Mouse (Mus musculus): ENCODE measurements around the gene Map2k1. TPM values are rescaled to one million over a fixed set of nuclear protein-coding genes. Genes with fewer than 3 reads are reported as not detected.
"Not testable (repeated sequence)": the region's sequence is repeated elsewhere in the genome, so short reads cannot be mapped to it uniquely, and the experiment has no call there.

Gene Map2k1
- polyA plus RNA-seq, 1 experiment from 2014 or later = 71.0 TPM

- not testable (repeated sequence) for H3K27ac ChIP-seq (replicated peaks); H3K36me3 ChIP-seq; H3K4me3 ChIP-seq; H3K4me2 ChIP-seq; H3K9ac ChIP-seq; H3K4me1 ChIP-seq (replicated peaks); H3K9me3 ChIP-seq; ATAC-seq (ENCODE audit: low FRiP score, low read depth); H3K27me3 ChIP-seq
- WGBS = 93% methylated on average over 7 of the region's 7 CpGs
These were observed 54.5 kb downstream of the Map2k1 start for GRCm38 (mm10) chr9:64198763-64199418.

GRCm38 (mm10) chr9:64198068-64198762 is 55.2 kb downstream of the Map2k1 start:
- 96% methylated on average over 5 of the region's 5 CpGs for WGBS
- Histone ChIP-seq H3K4me1 (replicated peaks) (no peaks in the 10 kb centered on the region), H3K27me3 (no peaks in the 10 kb centered on the region), H3K36me3 (peaks cover 3% of the 10 kb centered on the region; the same call in 1 of the 2 replicates), H3K4me3 (no peak overlapping the region), H3K9me3 (no peaks in the 10 kb centered on the region), H3K9ac (no peak overlapping the region), H3K4me2 (no peak overlapping the region), H3K27ac (replicated peaks) (no peak overlapping the region)
- ATAC-seq (ENCODE audit: low FRiP score, low read depth) = no peak

- 90% methylated on average over 8 of the region's 8 CpGs for WGBS
- Histone ChIP-seq H3K27me3 (no peaks in the 10 kb centered on the region), H3K4me2 (no peak overlapping the region), H3K4me3 (no peak overlapping the region), H3K4me1 (replicated peaks) (no peaks in the 10 kb centered on the region), H3K36me3 (peaks cover 7% of the 10 kb centered on the region), H3K9me3 (no peaks in the 10 kb centered on the region), H3K27ac (replicated peaks) (no peak overlapping the region), H3K9ac (no peak overlapping the region)
- no peak for ATAC-seq (ENCODE audit: low FRiP score, low read depth)
These were observed 55.9 kb downstream of the Map2k1 start for GRCm38 (mm10) chr9:64197524-64197923.

- H3K9me3 ChIP-seq = no peaks in the 10 kb centered on the region
- H3K4me3 ChIP-seq = no peak overlapping the region
- no peak overlapping the region for H3K9ac ChIP-seq
- no peak for ATAC-seq (ENCODE audit: low FRiP score, low read depth)
- no peaks in the 10 kb centered on the region for H3K4me1 ChIP-seq (replicated peaks)
- H3K27ac ChIP-seq (replicated peaks) = no peak overlapping the region
- WGBS = 79% methylated on average over 4 of the region's 4 CpGs
- H3K36me3 ChIP-seq = peaks cover 23% of the 10 kb centered on the region
- no peak overlapping the region for H3K4me2 ChIP-seq
- H3K27me3 ChIP-seq = no peaks in the 10 kb centered on the region
These were observed 57.9 kb downstream of the Map2k1 start for GRCm38 (mm10) chr9:64195554-64195953.

GRCm38 (mm10) chr9:64193879-64194278 is 59.6 kb downstream of the Map2k1 start:
- Histone ChIP-seq H3K9me3 (no peaks in the 10 kb centered on the region), H3K27me3 (no peaks in the 10 kb centered on the region), H3K36me3 (peaks cover 27% of the 10 kb centered on the region), H3K9ac (no peak overlapping the region), H3K4me2 (no peak overlapping the region), H3K4me3 (no peak overlapping the region), H3K4me1 (replicated peaks) (no peaks in the 10 kb centered on the region), H3K27ac (replicated peaks) (no peak overlapping the region)
- ATAC-seq (ENCODE audit: low FRiP score, low read depth) = no peak
- WGBS = 93% methylated on average over 1 of the region's 1 CpGs

GRCm38 (mm10) chr9:64184166-64184840 is 69.1 kb downstream of the Map2k1 start:
- H3K9me3 ChIP-seq = no peaks in the 10 kb centered on the region
- no peaks in the 10 kb centered on the region for H3K27me3 ChIP-seq
- H3K4me2 ChIP-seq = no peak overlapping the region
- peaks cover 38% of the 10 kb centered on the region for H3K36me3 ChIP-seq
- no peak for ATAC-seq (ENCODE audit: low FRiP score, low read depth)
- no peak overlapping the region for H3K27ac ChIP-seq (replicated peaks)
- H3K9ac ChIP-seq = no peak overlapping the region
- no peak overlapping the region for H3K4me3 ChIP-seq
- H3K4me1 ChIP-seq (replicated peaks) = peaks cover 10% of the 10 kb centered on the region
- 91% methylated on average over 5 of the region's 5 CpGs for WGBS

GRCm38 (mm10) chr9:64183295-64183694 is 70.1 kb downstream of the Map2k1 start:
- H3K27me3 ChIP-seq; ATAC-seq (ENCODE audit: low FRiP score, low read depth); H3K4me2 ChIP-seq; H3K4me3 ChIP-seq; H3K9me3 ChIP-seq; H3K9ac ChIP-seq; H3K27ac ChIP-seq (replicated peaks): not testable (repeated sequence)
- WGBS = 91% methylated on average over 5 of the region's 5 CpGs
- H3K36me3 ChIP-seq = peaks cover 37% of the 10 kb centered on the region
- peaks cover 16% of the 10 kb centered on the region for H3K4me1 ChIP-seq (replicated peaks)

GRCm38 (mm10) chr9:64178974-64179646 is 74.3 kb downstream of the Map2k1 start, which contains the start of gene Snapc5:
Gene Snapc5 (plus strand): TSS chr9:64179274.
- H3K27ac ChIP-seq (replicated peaks) = peak within 1 kb of the TSS; percentile 89
- peaks cover 30% of the 10 kb centered on the region for H3K4me1 ChIP-seq (replicated peaks)
- no peaks in the 10 kb centered on the region for H3K27me3 ChIP-seq
- peaks cover 58% of the 10 kb centered on the region for H3K36me3 ChIP-seq
- no peaks in the 10 kb centered on the region for H3K9me3 ChIP-seq
- H3K4me2 ChIP-seq = peak within 1 kb of the TSS; percentile 60
- peak within 1 kb of the TSS; percentile 63 for H3K9ac ChIP-seq
- peak within 1 kb of the TSS; percentile 82 for H3K4me3 ChIP-seq
- 0% methylated on average over 35 of the region's 35 CpGs for WGBS
- ATAC-seq (ENCODE audit: low FRiP score, low read depth) = peak; percentile 95

- ATAC-seq (ENCODE audit: low FRiP score, low read depth) = peak; percentile 24; the same call in 1 of the 2 replicates
- Histone ChIP-seq H3K4me3 (peak overlapping the region; percentile 82; the same call in 1 of the 2 replicates), H3K9me3 (no peaks in the 10 kb centered on the region), H3K9ac (peak overlapping the region; percentile 63; the same call in 1 of the 2 replicates), H3K36me3 (peaks cover 58% of the 10 kb centered on the region), H3K27ac (replicated peaks) (peak overlapping the region; percentile 89), H3K4me2 (peak overlapping the region; percentile 60), H3K4me1 (replicated peaks) (peaks cover 33% of the 10 kb centered on the region), H3K27me3 (no peaks in the 10 kb centered on the region)
- WGBS = 51% methylated on average over 3 of the region's 3 CpGs
These were observed 74.8 kb downstream of the Map2k1 start for GRCm38 (mm10) chr9:64178610-64178973.

GRCm38 (mm10) chr9:64175378-64175777 is 78.1 kb downstream of the Map2k1 start:
- no peak overlapping the region for H3K27ac ChIP-seq (replicated peaks)
- no peak overlapping the region for H3K4me2 ChIP-seq
- 85% methylated on average over 11 of the region's 11 CpGs for WGBS
- no peak for ATAC-seq (ENCODE audit: low FRiP score, low read depth)
- H3K9ac ChIP-seq = no peak overlapping the region
- H3K27me3 ChIP-seq = no peaks in the 10 kb centered on the region
- peaks cover 40% of the 10 kb centered on the region for H3K4me1 ChIP-seq (replicated peaks)
- peaks cover 41% of the 10 kb centered on the region for H3K36me3 ChIP-seq
- H3K4me3 ChIP-seq = no peak overlapping the region
- H3K9me3 ChIP-seq = no peaks in the 10 kb centered on the region

- no peaks in the 10 kb centered on the region for H3K9me3 ChIP-seq
- H3K27me3 ChIP-seq = no peaks in the 10 kb centered on the region
- peak overlapping the region; percentile 65 for H3K4me2 ChIP-seq
- WGBS = 78% methylated on average over 8 of the region's 8 CpGs
- H3K9ac ChIP-seq = no peak overlapping the region
- H3K36me3 ChIP-seq = peaks cover 38% of the 10 kb centered on the region
- no peak overlapping the region for H3K27ac ChIP-seq (replicated peaks)
- H3K4me3 ChIP-seq = peak overlapping the region; percentile 99
- H3K4me1 ChIP-seq (replicated peaks) = peaks cover 34% of the 10 kb centered on the region
- ATAC-seq (ENCODE audit: low FRiP score, low read depth) = no peak
These were observed 78.7 kb downstream of the Map2k1 start for GRCm38 (mm10) chr9:64174766-64175165.

- H3K27ac ChIP-seq (replicated peaks) = no peak overlapping the region
These were observed 79.1 kb downstream of the Map2k1 start for GRCm38 (mm10) chr9:64174341-64174740.

More at GRCm38 (mm10) chr9:64174341-64174740, 79.1 kb downstream of the Map2k1 start:
- no peak for ATAC-seq (ENCODE audit: low FRiP score, low read depth)
- H3K9ac ChIP-seq = peak overlapping the region; percentile 95
- peak overlapping the region; percentile 99 for H3K4me3 ChIP-seq
- H3K36me3 ChIP-seq = peaks cover 38% of the 10 kb centered on the region
- no peaks in the 10 kb centered on the region for H3K9me3 ChIP-seq
- peak overlapping the region; percentile 65 for H3K4me2 ChIP-seq
- H3K27me3 ChIP-seq = no peaks in the 10 kb centered on the region
- H3K4me1 ChIP-seq (replicated peaks) = peaks cover 30% of the 10 kb centered on the region
